Mouse (Mus musculus): ENCODE data around the gene Ddo. TPM values are rescaled to one million over a fixed set of nuclear protein-coding genes. Genes with fewer than 3 reads are reported as not detected.

Ddo gene
- 0.78 and 1.3 TPM in 2 replicates for polyA plus RNA-seq (2012; rRNA removed)

DNA sequence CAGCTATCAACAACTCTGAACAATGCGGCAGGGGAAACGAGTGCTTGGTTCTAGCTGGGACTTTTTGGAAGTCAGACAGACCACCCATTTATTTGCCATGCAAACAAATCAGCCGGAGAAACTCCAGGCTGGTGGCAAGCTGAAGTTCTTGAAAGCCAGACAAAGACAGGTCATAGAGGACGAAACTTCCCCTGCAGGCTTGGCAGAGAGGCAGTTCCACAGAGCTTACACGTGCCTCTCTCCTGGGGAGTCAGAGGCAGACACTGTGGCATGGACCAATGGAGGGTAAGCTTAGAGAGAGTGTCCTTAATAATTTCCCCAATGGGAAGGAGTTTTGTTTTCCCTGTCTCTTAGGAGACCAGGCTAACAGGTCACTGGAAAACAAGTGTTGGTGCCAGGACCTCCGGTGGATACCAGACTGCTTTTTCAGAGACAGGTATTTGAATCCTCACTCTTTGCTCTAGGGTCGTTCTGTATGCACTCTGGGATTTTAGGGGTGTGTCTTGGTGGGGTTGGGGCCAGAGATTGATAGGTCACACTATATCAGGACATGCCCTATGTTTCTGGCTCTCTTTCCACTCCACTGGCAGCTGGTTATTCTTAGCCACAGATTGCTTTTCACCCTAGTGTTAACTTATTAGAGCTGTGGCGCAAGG lies at the start of gene Ddo:
Gene Ddo (plus strand): TSS at position 356 of the 656 bp plus-strand sequence.
- DNase-seq (ENCODE audit: low spot score): no peak

DNA sequence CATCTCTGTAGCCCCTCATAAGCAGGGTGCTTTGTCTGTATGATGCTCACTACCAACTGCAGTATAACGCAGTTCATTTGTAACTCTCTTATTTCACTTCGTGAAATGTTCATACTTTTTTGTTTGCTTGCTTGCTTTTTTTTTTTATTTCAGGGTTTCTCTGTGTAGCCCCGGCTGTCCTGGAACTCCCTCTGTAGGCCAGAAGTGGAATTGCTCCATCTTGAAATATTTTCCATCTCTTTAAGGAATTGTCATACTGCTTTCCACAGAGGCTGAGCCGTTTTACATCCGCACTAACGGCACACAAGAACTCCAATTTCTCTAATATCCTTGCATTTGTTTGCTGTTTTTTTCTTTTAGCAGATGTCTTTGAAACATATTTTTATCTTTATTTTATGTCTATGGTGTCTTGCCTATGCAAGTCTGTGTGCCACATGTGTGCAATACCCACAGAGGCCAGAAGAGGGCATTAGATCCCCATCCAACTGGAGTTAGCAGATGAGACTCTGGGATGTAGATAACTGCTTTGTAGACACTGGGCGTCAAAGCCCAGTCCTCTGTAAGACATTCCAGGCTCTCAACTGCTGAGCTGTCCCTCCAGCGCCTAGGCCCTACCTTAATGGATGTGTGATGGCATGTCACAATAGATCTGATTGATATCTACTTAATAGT lies 46.1 kb upstream of the Ddo start:
- no peak for DNase-seq (ENCODE audit: low spot score)

DNA sequence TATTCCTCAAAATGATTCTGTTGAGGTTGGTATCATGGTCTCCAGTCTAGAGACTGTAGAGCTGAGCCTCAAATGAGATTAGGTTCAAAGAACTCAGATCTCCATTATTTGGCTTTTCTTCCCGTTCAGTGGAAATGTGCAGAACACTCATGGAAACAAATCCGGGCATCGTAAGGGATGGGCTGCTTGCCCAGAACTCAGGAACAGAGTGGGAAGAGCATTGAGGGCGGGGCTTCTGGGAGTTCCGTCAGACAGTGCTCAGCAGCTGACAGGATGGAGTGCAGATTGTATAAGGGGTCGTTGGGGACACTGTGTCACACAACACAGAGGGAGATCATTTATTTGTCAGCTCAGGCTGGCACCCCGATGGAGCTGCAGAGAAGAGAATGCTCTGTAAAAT lies 37.6 kb upstream of the Ddo start:
- DNase-seq (ENCODE audit: low spot score): no peak

DNA sequence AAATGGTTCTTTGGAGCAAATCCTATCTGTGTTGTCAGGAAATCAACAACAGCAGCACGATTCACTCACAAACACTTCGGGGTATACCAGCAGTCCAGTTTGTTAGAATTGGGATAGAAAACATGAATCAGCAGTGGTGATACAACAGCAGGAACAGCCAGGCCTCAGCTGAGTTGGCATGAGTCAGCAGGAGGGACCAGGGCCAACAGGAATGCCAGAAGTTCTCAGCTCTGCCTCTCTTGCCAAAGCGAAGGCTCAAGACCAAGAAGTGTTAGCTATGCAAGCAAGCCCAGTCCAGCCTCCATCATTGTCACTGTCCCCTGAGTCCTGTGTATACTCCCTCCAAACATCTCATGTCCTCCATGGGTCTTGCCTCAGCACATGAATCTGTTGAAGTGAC lies 32.6 kb upstream of the Ddo start:
- DNase-seq (ENCODE audit: low spot score): no peak

DNA sequence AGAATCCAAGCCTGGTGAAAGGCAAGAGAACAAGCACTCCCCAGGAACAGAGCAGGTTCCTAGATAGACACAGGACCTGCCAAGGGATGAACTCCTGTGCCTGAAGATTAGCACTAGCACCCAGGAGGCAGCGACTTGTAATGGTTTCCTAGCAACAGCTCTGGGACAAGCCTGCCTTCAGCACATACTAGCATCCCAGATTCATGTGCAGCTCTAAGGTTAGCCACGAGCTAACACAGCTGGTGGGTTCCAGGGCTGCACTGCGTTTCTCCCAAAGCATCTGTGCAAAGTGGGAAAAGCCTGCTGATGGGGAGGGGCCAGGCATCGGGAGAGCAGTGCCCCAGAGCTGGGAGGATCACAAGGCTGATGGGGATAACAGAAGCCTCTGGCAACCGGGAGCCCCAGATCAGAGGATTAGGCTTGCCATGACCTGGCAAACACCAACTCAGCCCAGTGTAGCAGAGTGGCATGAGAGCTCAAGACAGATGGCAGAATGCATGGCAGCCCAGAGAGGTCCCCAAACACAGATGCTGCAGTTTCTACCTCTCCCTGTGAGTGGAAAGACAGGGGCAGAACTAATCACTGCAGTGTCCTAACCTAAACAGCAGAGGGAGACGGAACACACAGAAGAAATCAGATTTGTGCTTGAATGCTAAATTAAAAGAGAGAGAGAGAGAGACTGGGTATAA lies 25.0 kb upstream of the Ddo start:
- no peak for DNase-seq (ENCODE audit: low spot score)

DNA sequence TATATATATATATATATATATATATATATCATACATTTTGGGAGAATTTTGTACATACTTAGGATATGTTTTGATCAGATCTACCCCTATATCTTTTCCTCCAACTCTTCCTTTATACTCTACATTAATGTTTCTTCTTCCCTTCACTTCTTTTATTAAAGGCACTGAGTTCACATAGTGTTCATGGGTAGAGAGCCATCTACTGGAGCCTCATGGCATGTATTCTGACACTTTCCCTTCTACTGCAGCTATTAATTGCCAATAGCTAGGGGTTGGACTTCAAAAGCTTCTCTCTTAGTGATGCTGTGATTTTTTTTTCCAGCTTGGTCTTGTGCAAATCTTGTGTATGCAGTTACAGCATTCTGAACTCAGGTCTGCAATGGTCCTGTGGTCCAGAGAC lies 11.8 kb upstream of the Ddo start:
- DNase-seq (ENCODE audit: low spot score): no peak

DNA sequence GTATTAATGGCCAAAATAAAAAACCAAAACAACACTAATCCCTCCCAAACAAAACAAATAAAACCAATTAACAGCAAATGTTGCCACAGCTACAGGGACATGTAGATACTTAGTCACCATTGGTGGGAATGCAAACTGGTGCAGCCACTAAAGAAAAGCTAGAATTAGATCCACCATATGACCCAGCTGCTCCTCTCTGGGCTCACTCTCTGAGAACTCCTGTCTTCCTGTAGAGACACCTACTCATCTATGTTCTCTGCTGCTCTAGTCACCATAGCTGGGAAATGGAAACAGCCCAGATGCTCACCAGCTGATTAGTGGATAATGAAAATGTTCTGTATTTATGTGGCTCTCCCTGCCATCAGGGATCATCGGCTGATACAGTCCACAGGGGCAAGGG lies 10.1 kb upstream of the Ddo start:
- no peak for DNase-seq (ENCODE audit: low spot score)

DNA sequence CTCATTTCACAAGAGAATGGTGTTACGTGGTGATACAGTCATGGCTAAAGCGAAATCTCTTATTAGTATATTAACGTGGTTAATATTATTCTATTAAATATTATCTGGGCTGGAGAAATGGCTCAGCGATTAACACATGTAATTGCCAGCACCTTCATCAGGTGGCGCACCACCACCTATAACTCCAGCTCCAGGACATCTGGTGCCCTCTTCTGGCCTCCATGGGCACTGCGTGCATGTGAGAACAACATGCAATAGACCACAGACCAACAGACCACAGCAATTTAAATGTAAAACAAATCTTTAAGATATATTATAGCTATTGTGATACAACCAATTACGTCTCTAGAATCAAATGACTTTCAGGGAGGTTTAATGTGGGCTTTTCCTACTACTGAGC lies 671 bp upstream of the Ddo start:
- DNase-seq (ENCODE audit: low spot score): no peak

DNA sequence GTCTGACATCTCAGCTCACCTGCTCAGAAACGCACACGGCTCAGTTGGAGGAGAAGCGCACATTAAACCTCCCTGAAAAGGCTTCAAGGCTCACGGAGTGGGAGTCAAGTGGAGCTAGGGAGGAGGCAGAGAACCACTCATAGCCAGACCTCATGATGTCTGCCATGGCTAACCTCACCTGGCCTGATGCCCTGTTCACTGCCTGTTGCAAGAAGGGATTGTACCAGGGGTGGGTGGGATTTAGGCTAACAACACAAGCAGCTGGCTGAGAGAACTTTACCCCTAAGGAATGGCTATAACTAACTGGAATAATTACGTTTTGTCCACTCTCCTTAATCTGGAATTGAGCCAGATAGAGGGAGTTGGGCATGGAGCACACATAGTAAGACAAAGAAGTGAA lies 646 bp downstream of the Ddo start:
- no peak for DNase-seq (ENCODE audit: low spot score)

DNA sequence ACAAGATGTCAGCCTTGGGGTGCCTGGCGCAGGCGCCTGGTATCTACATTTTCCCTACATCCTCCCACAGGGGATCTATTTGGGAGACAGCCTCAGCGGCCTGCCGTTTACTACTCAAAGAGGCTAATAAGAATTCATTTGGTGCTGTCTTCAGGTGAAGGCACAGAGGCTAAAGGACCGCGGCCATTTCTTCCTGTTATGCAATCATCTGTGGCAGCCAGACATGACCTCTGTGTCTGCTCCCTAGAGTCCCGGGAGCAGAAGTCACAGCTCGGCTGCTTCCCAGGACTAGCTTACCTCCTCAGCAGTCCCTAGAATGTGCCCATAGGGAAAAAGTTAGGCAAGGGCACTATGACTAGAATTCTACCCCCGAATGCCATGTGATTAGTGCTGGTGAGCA lies 1.1 kb downstream of the Ddo start:
- DNase-seq (ENCODE audit: low spot score): no peak

DNA sequence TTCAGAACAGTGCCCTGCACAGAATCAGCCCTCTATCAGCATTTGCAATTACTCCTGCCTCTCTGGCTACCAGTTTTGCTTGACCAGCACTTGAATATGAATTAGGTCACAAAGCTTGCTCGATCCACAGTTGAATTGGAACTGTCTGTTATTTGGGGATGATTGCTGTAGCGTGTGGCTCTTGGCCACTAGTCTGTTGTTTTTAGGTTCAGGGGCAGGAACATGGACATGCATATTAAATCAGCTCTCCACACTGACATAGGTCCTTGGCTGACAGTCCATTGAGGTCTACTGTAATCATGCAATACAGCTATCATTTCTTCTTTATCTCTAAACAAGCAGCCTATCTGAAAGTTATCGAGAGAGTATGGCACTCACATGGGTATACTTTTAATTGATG lies 2.3 kb downstream of the Ddo start:
- DNase-seq (ENCODE audit: low spot score): no peak

DNA sequence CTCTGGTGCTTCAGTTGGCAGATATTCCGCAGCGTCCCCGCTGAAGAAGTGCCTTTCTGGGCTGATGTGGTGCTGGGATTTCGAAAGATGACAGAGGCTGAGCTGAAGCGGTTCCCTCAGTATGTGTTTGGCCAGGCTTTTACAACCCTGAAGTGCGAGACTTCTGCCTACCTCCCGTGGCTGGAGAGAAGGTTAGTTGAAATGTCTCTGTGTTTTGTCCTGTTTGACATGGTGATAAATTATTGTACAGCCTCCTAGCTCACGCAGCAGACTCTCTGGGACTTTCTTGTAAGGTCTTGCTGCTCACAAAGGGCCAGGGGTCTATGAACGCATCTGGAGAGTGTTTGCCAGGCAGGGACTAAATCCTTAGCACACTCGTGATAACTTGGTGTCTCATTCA lies 7.5 kb downstream of the Ddo start:
- DNase-seq (ENCODE audit: low spot score): no peak

DNA sequence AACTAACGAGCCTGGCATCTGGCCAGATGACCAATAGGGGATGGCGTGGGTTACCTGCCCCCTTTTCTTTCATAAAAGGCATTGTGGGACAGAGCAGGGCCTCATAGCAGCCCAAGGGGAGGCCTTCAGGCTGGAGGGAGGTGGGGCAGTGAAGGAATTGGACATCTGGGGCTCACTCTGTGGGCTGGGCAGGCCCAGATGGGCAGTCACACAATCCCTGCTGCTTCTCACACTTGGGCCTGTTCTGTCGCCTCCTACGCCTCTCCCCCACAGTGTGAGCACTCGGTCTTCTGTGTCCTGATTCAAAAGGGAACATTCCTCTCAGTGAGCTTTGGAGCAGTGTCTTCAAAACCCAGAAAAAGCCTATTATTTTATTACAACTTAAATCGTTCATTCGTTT lies 8.5 kb downstream of the Ddo start:
- no peak for DNase-seq (ENCODE audit: low spot score)

DNA sequence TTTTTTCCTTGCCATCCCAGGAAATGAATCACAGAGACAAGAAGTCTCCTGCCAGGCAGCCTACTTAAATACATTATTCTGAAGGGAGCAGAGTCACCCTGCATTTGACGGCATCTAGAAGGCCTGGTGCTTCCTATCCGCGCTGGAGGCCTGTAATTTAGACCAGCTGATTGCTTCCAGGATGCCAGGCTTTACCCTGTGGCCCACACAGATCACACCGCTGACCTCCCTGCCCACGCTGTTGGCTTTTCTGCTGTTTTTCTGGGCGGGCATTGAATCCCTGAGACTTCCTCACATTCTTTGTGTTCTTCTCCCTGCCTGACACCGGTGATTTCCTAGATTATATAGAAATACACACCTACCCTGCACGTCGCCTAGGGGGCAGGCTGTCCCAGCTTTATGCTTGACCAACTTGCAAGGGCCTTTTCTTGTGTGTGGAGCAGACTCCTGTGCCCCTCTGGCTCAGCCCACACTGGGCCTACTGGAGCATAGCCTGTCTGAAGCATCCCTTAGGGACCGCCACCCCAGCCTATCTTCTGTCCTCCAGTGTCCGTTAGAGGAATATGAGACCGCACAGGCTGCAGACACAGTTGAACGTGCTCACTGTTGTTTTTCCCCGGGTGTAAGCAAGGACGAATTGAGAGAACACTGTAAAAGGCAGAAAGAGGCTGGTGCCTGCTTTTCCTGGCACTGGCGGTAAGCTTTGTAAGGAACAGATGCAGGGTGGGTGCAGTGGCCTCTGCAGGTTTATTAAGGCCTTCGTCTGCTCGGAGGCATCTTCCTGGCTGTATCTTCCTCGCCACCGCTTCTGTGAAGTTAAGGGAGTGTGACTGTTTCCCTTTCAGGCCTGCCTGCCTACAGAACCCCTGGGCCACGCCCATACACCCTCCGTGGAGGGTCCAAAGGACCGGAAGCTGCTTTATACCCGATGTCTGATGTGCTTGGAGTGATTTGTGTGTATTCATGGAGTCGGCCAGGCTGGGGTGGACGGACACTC lies 9.3 kb downstream of the Ddo start:
- DNase-seq (ENCODE audit: low spot score): no peak

DNA sequence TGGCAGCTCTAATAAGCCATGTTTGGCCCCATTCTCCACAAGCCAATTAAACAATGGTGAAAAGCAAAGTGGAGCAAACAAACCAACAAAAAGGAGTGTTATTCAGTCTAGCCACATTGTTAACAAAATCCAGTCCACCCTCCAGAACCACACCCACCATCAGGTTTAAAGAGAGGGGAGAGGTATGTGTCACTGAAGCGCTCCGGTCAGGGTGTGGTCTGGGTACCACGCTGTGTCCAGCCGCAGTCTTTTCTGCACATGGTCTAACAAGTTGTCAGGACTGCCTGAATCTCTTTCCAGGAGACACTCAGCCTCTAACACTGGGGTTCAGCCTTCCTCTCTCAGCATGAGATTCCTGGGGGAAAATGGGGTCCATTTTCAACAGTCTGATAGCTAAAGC lies 10.6 kb downstream of the Ddo start:
- no peak for DNase-seq (ENCODE audit: low spot score)

DNA sequence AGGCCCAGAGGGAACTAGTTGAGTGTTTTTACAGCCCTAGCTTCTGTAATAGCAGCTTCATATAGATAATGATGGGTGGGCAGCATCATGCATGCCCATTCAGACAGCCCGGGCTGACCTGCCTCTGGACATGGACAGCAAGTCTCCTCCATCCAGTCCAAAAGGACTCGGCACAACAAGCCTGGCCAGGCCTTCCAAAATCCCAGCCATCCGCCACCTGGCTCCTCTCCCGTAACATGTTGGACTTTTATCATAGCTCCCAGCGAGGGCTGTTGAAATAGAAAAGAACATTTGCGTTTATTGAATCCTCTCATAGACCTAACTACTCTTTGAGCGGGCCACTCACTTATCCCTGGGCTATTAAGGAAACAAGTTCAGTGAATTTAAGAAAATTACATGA lies 12.1 kb downstream of the Ddo start:
- no peak for DNase-seq (ENCODE audit: low spot score)

DNA sequence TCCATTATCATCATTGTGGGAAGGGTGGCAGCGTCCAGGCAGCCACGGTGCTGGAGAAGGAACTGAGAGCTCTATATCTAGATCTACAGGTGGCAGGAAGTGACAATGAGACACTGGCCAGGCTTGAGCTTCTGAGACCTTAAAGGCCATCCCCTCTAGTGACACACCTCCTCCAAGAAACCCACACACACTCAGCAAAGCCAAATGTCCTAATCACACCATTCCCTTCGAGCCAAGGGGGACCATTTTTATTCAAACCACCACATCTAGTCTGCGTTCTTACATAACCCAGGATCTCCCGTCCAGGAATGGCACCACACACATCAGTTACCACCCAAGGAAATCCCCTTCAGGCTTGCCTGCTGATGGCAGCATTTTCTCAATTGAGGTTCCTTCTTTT lies 13.3 kb downstream of the Ddo start:
- DNase-seq (ENCODE audit: low spot score): no peak

DNA sequence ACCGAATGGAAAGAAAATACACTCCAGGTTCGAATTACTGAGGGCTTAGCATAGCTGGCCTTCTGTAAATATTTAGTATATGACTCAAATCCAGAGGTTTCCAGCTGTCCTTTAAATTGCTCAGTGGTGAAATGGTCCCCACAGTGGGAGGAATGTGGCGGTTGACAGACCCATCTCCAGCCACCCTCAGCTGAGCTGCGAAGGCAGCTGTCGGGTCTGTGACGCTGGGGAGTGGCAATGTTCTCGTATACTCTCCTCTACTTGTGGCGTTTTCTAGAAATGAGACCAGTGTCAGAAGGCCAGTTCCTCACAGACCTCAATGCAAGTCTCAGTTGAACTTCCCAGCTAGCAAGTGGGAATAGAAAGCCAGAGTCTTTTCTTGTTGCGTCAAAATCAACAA lies 14.6 kb downstream of the Ddo start:
- no peak for DNase-seq (ENCODE audit: low spot score)

DNA sequence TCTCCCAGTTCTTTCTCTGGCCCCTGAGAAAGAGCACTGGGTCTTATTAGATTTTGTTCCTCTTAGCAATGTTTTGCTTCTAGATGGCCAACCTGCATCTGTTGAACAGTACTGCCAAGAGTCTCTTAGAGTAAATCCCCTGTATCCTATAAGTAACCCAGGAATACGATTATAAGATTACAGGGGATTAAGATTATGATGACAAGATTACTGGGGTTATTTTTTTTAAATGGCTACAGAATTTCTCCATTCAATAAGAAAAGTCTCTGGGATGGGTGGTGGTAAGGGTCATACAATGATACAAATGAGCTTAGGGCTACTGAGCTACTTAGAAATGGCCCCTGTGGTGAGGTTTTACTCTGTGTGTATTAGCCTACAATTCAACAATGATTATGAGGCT lies 15.5 kb downstream of the Ddo start:
- no peak for DNase-seq (ENCODE audit: low spot score)

DNA sequence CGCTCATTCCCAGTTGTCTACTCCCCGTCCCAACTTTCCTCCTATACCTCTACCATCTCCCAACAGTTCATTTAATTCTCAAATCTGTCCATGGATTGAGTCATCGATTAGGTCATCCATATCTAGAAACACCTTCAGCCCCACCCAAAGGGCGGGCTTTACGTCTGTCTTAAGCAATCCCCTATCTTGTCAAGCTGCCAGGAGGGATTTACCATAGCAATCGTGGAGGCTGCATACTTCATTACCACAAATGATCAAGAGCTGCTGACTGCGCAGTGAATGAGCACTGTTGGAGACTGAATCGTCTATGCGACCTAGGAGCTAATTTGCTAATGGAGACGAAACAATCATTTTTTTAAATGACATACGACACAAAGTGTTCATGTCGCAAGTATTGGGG lies 19.0 kb downstream of the Ddo start:
- DNase-seq (ENCODE audit: low spot score): no peak

DNA sequence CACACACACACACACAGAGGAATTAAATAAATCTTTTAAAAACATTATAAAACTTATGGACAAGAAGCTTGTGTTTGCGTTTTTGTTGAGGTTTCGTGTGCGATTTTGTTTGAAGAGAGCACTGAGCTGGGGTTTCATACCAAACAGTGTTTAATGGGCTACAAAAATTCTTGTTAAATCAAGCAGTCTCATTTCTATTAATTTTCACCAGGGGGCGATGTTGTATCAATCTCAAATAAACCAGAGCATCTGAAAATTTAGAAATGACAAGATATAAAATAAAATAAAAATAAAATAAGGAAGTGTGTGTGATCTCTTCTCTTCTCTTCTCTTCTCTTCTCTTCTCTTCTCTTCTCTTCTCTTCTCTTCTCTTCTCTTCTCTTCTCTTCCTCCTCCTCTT lies 19.8 kb downstream of the Ddo start:
- DNase-seq (ENCODE audit: low spot score): no peak

DNA sequence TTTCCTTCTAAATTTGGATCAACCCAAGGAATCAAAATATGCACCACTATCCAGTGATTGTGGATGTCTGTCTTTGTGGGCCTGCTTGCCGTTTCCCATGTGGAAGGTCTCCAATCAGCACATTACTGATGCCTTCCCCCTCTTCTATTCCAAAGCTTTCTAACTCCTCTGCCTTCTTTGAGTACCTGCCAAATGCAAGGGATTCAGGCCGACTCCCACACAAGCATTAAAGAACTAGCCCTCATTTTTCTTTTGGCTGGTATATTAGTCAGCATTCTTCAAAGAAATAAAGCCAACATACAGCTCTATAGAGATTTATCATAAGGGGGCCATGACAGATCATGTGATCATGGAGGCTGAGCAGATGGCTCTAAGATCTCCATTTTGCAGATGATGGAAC lies 21.9 kb downstream of the Ddo start:
- DNase-seq (ENCODE audit: low spot score): no peak
